Mouse (Mus musculus): ENCODE results near the gene F2r. TPM values are rescaled to one million over a fixed set of nuclear protein-coding genes. Genes with fewer than 3 reads are reported as not detected.

F2r gene
- not detected in 2 replicates for total RNA-seq (2014; fragmentation: Nextera tagmentation)
- not detected in 2 replicates for total RNA-seq (2017)
- 0.02 and 0.03 TPM in 2 replicates for polyA plus RNA-seq (2012)

DNA sequence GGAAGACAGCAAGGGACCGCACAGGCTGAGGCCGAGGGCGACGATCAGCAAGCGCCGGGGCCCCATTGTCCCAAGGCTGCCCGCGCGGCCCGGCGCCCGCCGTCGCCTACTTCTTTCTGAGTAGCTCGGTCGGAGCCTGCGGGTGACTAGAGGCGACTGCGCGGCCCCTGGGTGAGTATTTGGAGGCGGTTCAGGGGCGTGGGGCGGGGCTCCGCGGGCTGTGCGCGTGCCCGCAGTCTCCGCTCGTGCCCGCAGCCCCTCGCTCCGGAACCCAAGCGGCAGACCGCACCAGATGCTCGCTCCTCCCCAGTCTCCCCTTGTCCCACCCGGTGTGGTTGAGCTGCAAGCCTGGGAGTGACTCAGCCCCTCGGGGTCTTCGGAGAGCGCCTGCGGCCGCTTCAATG, at the start of gene F2r:
TSS of gene F2r (minus strand) at position 179 of the 404 bp plus-strand sequence.
- no peaks in the 10 kb centered on the region for H3K36me3 ChIP-seq (replicated peaks)
- no peak within 1 kb of the TSS for H3K4me3 ChIP-seq (ENCODE audit: low read depth, low read length)
- peaks cover 59% of the 10 kb centered on the region for H3K27me3 ChIP-seq (ENCODE audit: insufficient read depth, low read length)
- H3K9me3 ChIP-seq (replicated peaks) = peaks cover 7% of the 10 kb centered on the region
- DNase-seq (ENCODE audit: low spot score) (no peak), ATAC-seq (ENCODE audit: extremely low read depth, insufficient number of reproducible peaks, low FRiP score, poor library complexity, severe bottlenecking) (no peak)
- TF ChIP-seq TAL1 (conservative IDR thresholded peaks at IDR 0.05; ENCODE audit: low read depth, low read length) = no peak
- TF ChIP-seq GATA1 (IDR thresholded peaks at IDR 0.05; ENCODE audit: borderline replicate concordance, low read length) = no peak
- TF ChIP-seq POLR2AphosphoS5 (IDR thresholded peaks at IDR 0.05; ENCODE audit: insufficient replicate concordance, low read depth, low read length) = no peak
- H3K4me1 ChIP-seq (ENCODE audit: insufficient read depth, low read depth, low read length) = no peaks in the 10 kb centered on the region

DNA sequence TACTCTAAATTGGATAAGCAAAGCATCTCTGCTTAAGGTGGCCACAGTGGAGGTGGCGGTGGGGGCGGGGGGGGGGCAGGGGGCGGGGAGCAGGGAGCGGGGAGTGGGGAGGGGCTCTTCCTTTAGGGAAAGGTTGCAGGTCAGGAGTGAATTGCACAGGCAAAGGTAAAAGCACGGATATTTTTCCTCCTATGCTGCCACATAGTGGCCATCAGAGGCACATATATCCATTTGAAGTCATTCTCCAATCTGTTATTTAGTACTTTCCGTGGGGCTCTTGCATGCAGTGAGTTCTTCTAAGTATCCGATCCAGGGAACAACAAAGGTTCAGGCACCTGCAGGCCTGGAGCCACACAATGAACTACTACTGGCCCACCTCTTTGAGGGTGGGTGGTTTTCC, 49.0 kb upstream of the F2r start:
- TF ChIP-seq POLR2AphosphoS5 (IDR thresholded peaks at IDR 0.05; ENCODE audit: insufficient replicate concordance, low read depth, low read length) (no peak), GATA1 (IDR thresholded peaks at IDR 0.05; ENCODE audit: borderline replicate concordance, low read length) (no peak), CTCF (IDR thresholded peaks at IDR 0.05; ENCODE audit: low read depth, low read length) (no peak), GATA2 (IDR thresholded peaks at IDR 0.05; ENCODE audit: borderline replicate concordance, low read depth, low read length) (no peak), TAL1 (conservative IDR thresholded peaks at IDR 0.05; ENCODE audit: low read depth, low read length) (no peak)

DNA sequence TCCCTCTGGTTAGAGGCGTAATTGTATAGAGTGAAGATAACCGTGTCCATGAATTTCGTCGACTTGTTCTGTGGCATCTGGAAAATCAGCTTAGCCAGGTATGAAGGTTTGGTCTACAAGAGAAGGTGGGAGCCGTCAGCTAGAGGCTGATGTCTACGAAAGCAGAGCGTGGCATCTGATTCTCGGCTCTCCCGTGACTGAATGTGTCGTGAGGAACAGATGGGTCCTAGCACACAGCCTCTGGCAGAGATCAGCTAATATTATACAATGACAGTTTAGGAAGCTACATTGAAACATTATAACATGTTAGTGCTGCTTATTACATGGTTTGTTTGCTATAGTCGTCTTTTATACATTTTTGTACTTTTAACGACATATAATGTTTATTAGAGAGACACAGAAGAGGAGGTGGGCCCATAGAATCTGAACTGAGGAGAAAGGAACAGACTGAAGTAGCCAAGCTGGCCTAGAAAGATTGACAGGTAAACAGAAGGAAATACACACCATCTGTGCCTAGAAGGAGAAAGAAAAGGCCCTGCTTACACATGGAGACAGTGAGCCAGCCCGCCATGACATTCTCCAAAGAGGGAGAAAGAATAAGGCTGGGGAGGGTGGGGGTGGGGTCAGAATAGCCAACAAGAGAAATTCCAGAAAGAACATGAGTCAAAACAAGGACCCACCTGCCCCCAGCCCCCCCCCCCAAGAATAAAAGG, 47.5 kb upstream of the F2r start:
- TF ChIP-seq POLR2AphosphoS5 (IDR thresholded peaks at IDR 0.05; ENCODE audit: insufficient replicate concordance, low read depth, low read length) = no peak
- H3K4me3 ChIP-seq (ENCODE audit: low read depth, low read length) = no peak overlapping the region
- DNase-seq (ENCODE audit: low spot score) = no peak
- peaks cover 6% of the 10 kb centered on the region for H3K4me1 ChIP-seq (ENCODE audit: insufficient read depth, low read depth, low read length)
- no peak for ATAC-seq (ENCODE audit: extremely low read depth, insufficient number of reproducible peaks, low FRiP score, poor library complexity, severe bottlenecking)
- peaks cover 23% of the 10 kb centered on the region for H3K36me3 ChIP-seq (replicated peaks)
- H3K27me3 ChIP-seq (ENCODE audit: insufficient read depth, low read length) = no peaks in the 10 kb centered on the region
- H3K9me3 ChIP-seq (replicated peaks) = peaks cover 6% of the 10 kb centered on the region

More for the DNA sequence above, 49.0 kb upstream of the F2r start:
- Histone ChIP-seq H3K27me3 (ENCODE audit: insufficient read depth, low read length) (no peaks in the 10 kb centered on the region), H3K9me3 (replicated peaks) (peaks cover 9% of the 10 kb centered on the region), H3K36me3 (replicated peaks) (peaks cover 22% of the 10 kb centered on the region), H3K4me3 (ENCODE audit: low read depth, low read length) (no peak overlapping the region), H3K4me1 (ENCODE audit: insufficient read depth, low read depth, low read length) (peaks cover 12% of the 10 kb centered on the region)
- DNase-seq (ENCODE audit: low spot score) (no peak), ATAC-seq (ENCODE audit: extremely low read depth, insufficient number of reproducible peaks, low FRiP score, poor library complexity, severe bottlenecking) (no peak)

DNA sequence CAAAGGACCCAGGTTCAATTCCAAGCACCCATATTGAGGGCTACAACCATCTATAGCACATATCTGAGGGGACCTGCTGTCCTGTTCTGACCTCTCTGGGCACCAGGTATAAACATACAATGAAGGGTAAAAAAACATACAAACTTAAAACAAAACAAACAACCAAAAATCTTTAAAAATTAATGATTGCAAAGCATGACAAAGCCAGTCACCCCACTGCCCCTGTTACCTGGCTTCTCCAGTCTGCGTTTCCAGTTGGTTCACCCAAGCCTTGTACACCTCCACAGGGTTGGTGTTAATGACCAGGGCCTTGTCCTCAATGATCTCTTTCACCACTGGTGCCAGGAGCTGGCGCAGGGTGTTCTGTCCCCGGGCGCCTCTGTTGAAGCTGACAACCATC, 45.5 kb upstream of the F2r start:
- Histone ChIP-seq H3K4me1 (ENCODE audit: insufficient read depth, low read depth, low read length) (peaks cover 3% of the 10 kb centered on the region; the same call in 1 of the 2 replicates), H3K9me3 (replicated peaks) (no peaks in the 10 kb centered on the region), H3K4me3 (ENCODE audit: low read depth, low read length) (no peak overlapping the region), H3K27me3 (ENCODE audit: insufficient read depth, low read length) (no peaks in the 10 kb centered on the region; the same call in 1 of the 2 replicates), H3K36me3 (replicated peaks) (peaks cover 27% of the 10 kb centered on the region)
- ATAC-seq (ENCODE audit: extremely low read depth, insufficient number of reproducible peaks, low FRiP score, poor library complexity, severe bottlenecking) (no peak), DNase-seq (ENCODE audit: low spot score) (no peak)
- no peak for TF ChIP-seq GATA1 (IDR thresholded peaks at IDR 0.05; ENCODE audit: borderline replicate concordance, low read length)
- TF ChIP-seq TAL1 (conservative IDR thresholded peaks at IDR 0.05; ENCODE audit: low read depth, low read length) = no peak
- no peak for TF ChIP-seq GATA2 (IDR thresholded peaks at IDR 0.05; ENCODE audit: borderline replicate concordance, low read depth, low read length)
- TF ChIP-seq CTCF (IDR thresholded peaks at IDR 0.05; ENCODE audit: low read depth, low read length) = no peak
- no peak for TF ChIP-seq POLR2AphosphoS5 (IDR thresholded peaks at IDR 0.05; ENCODE audit: insufficient replicate concordance, low read depth, low read length)

DNA sequence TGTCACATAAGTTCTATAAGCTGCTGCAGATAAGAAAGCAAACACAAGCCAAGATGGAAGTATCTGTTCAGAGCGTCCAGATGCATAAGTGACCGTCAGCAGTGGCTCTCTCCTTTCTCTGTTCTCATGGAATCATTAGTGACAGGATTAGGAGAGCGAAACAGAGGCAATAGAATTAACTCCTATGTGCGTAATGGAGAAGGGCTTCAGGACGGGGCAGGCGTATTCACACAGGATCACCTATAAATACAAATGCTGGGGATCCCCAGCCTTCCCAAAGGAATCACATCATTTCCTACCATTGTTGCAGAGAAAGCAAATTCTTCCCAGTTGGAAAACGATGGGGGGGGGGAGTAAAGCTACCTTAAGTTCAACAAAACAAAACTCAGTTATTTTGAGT, 41.1 kb upstream of the F2r start:
- Histone ChIP-seq H3K36me3 (replicated peaks) (peaks cover 19% of the 10 kb centered on the region), H3K4me3 (ENCODE audit: low read depth, low read length) (no peak overlapping the region), H3K27me3 (ENCODE audit: insufficient read depth, low read length) (peaks cover 11% of the 10 kb centered on the region), H3K4me1 (ENCODE audit: insufficient read depth, low read depth, low read length) (peaks cover 23% of the 10 kb centered on the region), H3K9me3 (replicated peaks) (no peaks in the 10 kb centered on the region)
- TF ChIP-seq GATA1 (IDR thresholded peaks at IDR 0.05; ENCODE audit: borderline replicate concordance, low read length) = no peak
- TF ChIP-seq GATA2 (IDR thresholded peaks at IDR 0.05; ENCODE audit: borderline replicate concordance, low read depth, low read length) = no peak
- TF ChIP-seq CTCF (IDR thresholded peaks at IDR 0.05; ENCODE audit: low read depth, low read length) = no peak
- no peak for TF ChIP-seq POLR2AphosphoS5 (IDR thresholded peaks at IDR 0.05; ENCODE audit: insufficient replicate concordance, low read depth, low read length)
- TF ChIP-seq TAL1 (conservative IDR thresholded peaks at IDR 0.05; ENCODE audit: low read depth, low read length) = no peak
- ATAC-seq (ENCODE audit: extremely low read depth, insufficient number of reproducible peaks, low FRiP score, poor library complexity, severe bottlenecking) (no peak), DNase-seq (ENCODE audit: low spot score) (no peak)

DNA sequence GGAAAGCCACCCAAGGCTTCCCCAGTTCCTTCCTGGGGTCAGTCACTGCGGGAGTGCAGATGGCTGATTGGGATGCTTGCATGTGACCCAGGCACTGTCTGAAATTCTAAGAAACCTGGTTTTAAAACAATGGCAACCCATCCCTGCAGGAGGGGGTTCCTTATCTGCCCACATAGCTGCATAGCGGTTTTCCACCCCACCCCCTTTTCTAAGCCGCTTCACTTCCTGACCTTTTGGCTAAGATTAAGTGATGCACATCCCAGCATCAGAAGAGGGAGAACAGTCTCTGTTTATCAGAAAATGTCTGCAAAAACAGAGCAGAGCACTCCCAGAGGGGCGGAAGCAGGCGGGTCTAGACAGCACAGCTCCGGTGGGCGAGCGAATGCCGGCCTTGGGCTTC, 38.9 kb upstream of the F2r start:
- H3K36me3 ChIP-seq (replicated peaks) = peaks cover 15% of the 10 kb centered on the region
- peak; percentile 19 for DNase-seq (ENCODE audit: low spot score)
- ATAC-seq (ENCODE audit: extremely low read depth, insufficient number of reproducible peaks, low FRiP score, poor library complexity, severe bottlenecking) = peak; percentile 79

More for the DNA sequence above, 38.9 kb upstream of the F2r start:
- H3K4me1 ChIP-seq (ENCODE audit: insufficient read depth, low read depth, low read length) = peaks cover 35% of the 10 kb centered on the region
- no peaks in the 10 kb centered on the region for H3K9me3 ChIP-seq (replicated peaks)
- peaks cover 11% of the 10 kb centered on the region for H3K27me3 ChIP-seq (ENCODE audit: insufficient read depth, low read length)
- H3K4me3 ChIP-seq (ENCODE audit: low read depth, low read length) = no peak overlapping the region; the same call in 1 of the 2 replicates
- peak; percentile 28; the same call in 1 of the 2 replicates for TF ChIP-seq TAL1 (conservative IDR thresholded peaks at IDR 0.05; ENCODE audit: low read depth, low read length)
- TF ChIP-seq CTCF (IDR thresholded peaks at IDR 0.05; ENCODE audit: low read depth, low read length) = no peak
